Mouse (Mus musculus) neural tube, embryonic 15.5 days (tissue): ENCODE data around the gene Tmod4. TPM values are rescaled to one million over a fixed set of nuclear protein-coding genes. Genes with fewer than 3 reads are reported as not detected.
"Not testable (repeated sequence)": the region's sequence is repeated elsewhere in the genome, so short reads cannot be mapped to it uniquely, and the experiment has no call there.

Experiments
- ATAC-seq: fragments of 200-750 bp; cut with Nextera tagmentation; 2 replicates; pipeline ENCODE4 v1.8.0; 2017; ENCODE audit warnings: mild to moderate bottlenecking, moderate TSS enrichment, moderate library complexity; ENCODE audit not compliant: low FRiP score
- H3K27ac ChIP-seq: fragments of 300-500 bp; sonication (generic); replicated peaks from 2 replicates; pipeline ENCODE4 v1.5.1; 2015; ENCODE audit warnings: mild to moderate bottlenecking, inconsistent platforms
- H3K27me3 ChIP-seq: fragments of 300-500 bp; sonication (generic); replicated peaks from 2 replicates; pipeline ENCODE4 v1.6.1; 2015; ENCODE audit warnings: inconsistent platforms
- H3K36me3 ChIP-seq: fragments of 300-500 bp; sonication (generic); 2 replicates; pipeline ENCODE4 v1.6.1; 2015; ENCODE audit warnings: inconsistent platforms
- H3K4me1 ChIP-seq: fragments of 300-500 bp; sonication (generic); 2 replicates; pipeline ENCODE4 v1.6.1; 2015; ENCODE audit warnings: inconsistent platforms
- H3K4me2 ChIP-seq: fragments of 300-500 bp; sonication (generic); 2 replicates; pipeline ENCODE4 v1.6.1; 2015; ENCODE audit warnings: inconsistent platforms, mild to moderate bottlenecking, moderate library complexity
- H3K4me3 ChIP-seq: fragments of 300-500 bp; sonication (generic); replicated peaks from 2 replicates; pipeline ENCODE4 v1.5.1; 2015; ENCODE audit warnings: mild to moderate bottlenecking, inconsistent platforms
- H3K9ac ChIP-seq: fragments of 300-500 bp; sonication (generic); replicated peaks from 2 replicates; pipeline ENCODE4 v1.6.1; 2015; ENCODE audit warnings: mild to moderate bottlenecking, inconsistent platforms
- H3K9me3 ChIP-seq: fragments of 300-500 bp; sonication (generic); replicated peaks from 2 replicates; pipeline ENCODE4 v1.6.1; 2016; ENCODE audit warnings: inconsistent platforms
- WGBS: fragments of 180-500 bp; shearing (Covaris S2); methylation state at CpG from one replicate; pipeline ENCODE4 v1.1.7; 2015; ENCODE audit warnings: mixed read lengths; 5-methylcytosine and 5-hydroxymethylcytosine counted together
- polyA plus RNA-seq: library from polyadenylated mRNA; unstranded; fragments of >200 nt; fragmentation: Nextera tagmentation; extraction: Ambion mirVana; gene quantifications from 2 replicates; pipeline ENCODE4 v1.2.1, GENCODE M21; 2015

The Tmod4 gene
- 1.3 and 1.5 TPM in 2 replicates for polyA plus RNA-seq

GRCm38 (mm10) chr3:95124246-95124645 lies at the start of gene Tmod4:
Gene Tmod4 (plus strand): TSS chr3:95124476.
- 59% methylated on average over 6 of the region's 6 CpGs for WGBS
- H3K4me2 ChIP-seq = no peak within 1 kb of the TSS
- no peak within 1 kb of the TSS for H3K9ac ChIP-seq
- no peaks in the 10 kb centered on the region for H3K27me3 ChIP-seq
- H3K4me3 ChIP-seq = no peak within 1 kb of the TSS
- H3K4me1 ChIP-seq = peaks cover 12% of the 10 kb centered on the region
- H3K27ac ChIP-seq = peak within 1 kb of the TSS; percentile 60
- H3K9me3 ChIP-seq = no peaks in the 10 kb centered on the region
- ATAC-seq = no peak
- H3K36me3 ChIP-seq = peaks cover 41% of the 10 kb centered on the region

GRCm38 (mm10) chr3:95088071-95088470 lies 36.2 kb upstream of the Tmod4 start:
- ATAC-seq = no peak
- H3K9me3 ChIP-seq = no peaks in the 10 kb centered on the region
- no peaks in the 10 kb centered on the region for H3K27me3 ChIP-seq
- no peak overlapping the region for H3K4me3 ChIP-seq
- peaks cover 4% of the 10 kb centered on the region; the same call in 1 of the 2 replicates for H3K36me3 ChIP-seq
- WGBS = 100% methylated on average over 1 of the region's 1 CpGs
- H3K9ac ChIP-seq = no peak overlapping the region
- H3K4me1 ChIP-seq = no peaks in the 10 kb centered on the region
- no peak overlapping the region for H3K27ac ChIP-seq
- no peak overlapping the region for H3K4me2 ChIP-seq

- Histone ChIP-seq H3K4me3 (no peak overlapping the region), H3K9me3 (no peaks in the 10 kb centered on the region), H3K4me2 (no peak overlapping the region), H3K36me3 (peaks cover 8% of the 10 kb centered on the region; the same call in 1 of the 2 replicates), H3K9ac (no peak overlapping the region), H3K4me1 (peaks cover 24% of the 10 kb centered on the region), H3K27ac (no peak overlapping the region), H3K27me3 (no peaks in the 10 kb centered on the region)
- 59% methylated on average over 2 of the region's 2 CpGs for WGBS
- no peak for ATAC-seq
Observed at GRCm38 (mm10) chr3:95100854-95101253, 23.4 kb upstream of the Tmod4 start.

GRCm38 (mm10) chr3:95105121-95105520 lies 19.2 kb upstream of the Tmod4 start:
- H3K27ac ChIP-seq = 0 out of 2 replicates have a peak overlapping the region, but pooled peaks have one; percentile 5
- H3K9ac ChIP-seq = peak overlapping the region; percentile 95
- H3K4me3 ChIP-seq = peak overlapping the region; percentile 97
- WGBS = 63% methylated on average over 4 of the region's 4 CpGs
- H3K27me3 ChIP-seq = no peaks in the 10 kb centered on the region
- ATAC-seq = no peak
- peaks cover 25% of the 10 kb centered on the region for H3K4me1 ChIP-seq
- no peaks in the 10 kb centered on the region for H3K9me3 ChIP-seq
- H3K4me2 ChIP-seq = peak overlapping the region; percentile 77
- H3K36me3 ChIP-seq = no peaks in the 10 kb centered on the region

- 0% methylated on average over 16 of the region's 16 CpGs for WGBS
- Histone ChIP-seq H3K27me3 (no peaks in the 10 kb centered on the region), H3K4me1 (peaks cover 29% of the 10 kb centered on the region), H3K9me3 (no peaks in the 10 kb centered on the region), H3K4me3 (peak overlapping the region; percentile 97), H3K36me3 (no peaks in the 10 kb centered on the region), H3K4me2 (peak overlapping the region; percentile 77), H3K9ac (peak overlapping the region; percentile 95), H3K27ac (peak overlapping the region; percentile 90)
- no peak for ATAC-seq
Observed at GRCm38 (mm10) chr3:95105586-95106337, 18.5 kb upstream of the Tmod4 start.

- Histone ChIP-seq H3K27ac (peak within 1 kb of the TSS; percentile 90), H3K36me3 (no peaks in the 10 kb centered on the region), H3K27me3 (no peaks in the 10 kb centered on the region), H3K9me3 (no peaks in the 10 kb centered on the region), H3K4me1 (peaks cover 24% of the 10 kb centered on the region), H3K9ac (peak within 1 kb of the TSS; percentile 95), H3K4me2 (peak within 1 kb of the TSS; percentile 77), H3K4me3 (peak within 1 kb of the TSS; percentile 97)
- ATAC-seq = peak; percentile 93
- under 1% methylated on average over 51 of the region's 51 CpGs for WGBS
Observed at GRCm38 (mm10) chr3:95106338-95107117, 17.7 kb upstream of the Tmod4 start, which contains the start of gene Pip5k1a. Gene Pip5k1a (minus strand): TSS chr3:95106930.

GRCm38 (mm10) chr3:95107308-95107707 lies 17.0 kb upstream of the Tmod4 start:
- H3K4me1 ChIP-seq = peaks cover 22% of the 10 kb centered on the region
- not testable (repeated sequence) for H3K9me3 ChIP-seq, ATAC-seq, H3K36me3 ChIP-seq, H3K27me3 ChIP-seq, H3K9ac ChIP-seq
- peak overlapping the region; percentile 77 for H3K4me2 ChIP-seq
- H3K4me3 ChIP-seq = peak overlapping the region; percentile 97
- H3K27ac ChIP-seq = peak overlapping the region; percentile 75; the same call in 1 of the 2 replicates

GRCm38 (mm10) chr3:95107898-95108297 lies 16.4 kb upstream of the Tmod4 start:
- no peaks in the 10 kb centered on the region for H3K9me3 ChIP-seq
- no peaks in the 10 kb centered on the region for H3K27me3 ChIP-seq
- no peaks in the 10 kb centered on the region for H3K36me3 ChIP-seq
- WGBS = 74% methylated on average over 2 of the region's 2 CpGs
- no peak overlapping the region for H3K4me3 ChIP-seq
- H3K4me2 ChIP-seq = no peak overlapping the region
- H3K4me1 ChIP-seq = peaks cover 28% of the 10 kb centered on the region
- ATAC-seq = no peak
- no peak overlapping the region for H3K9ac ChIP-seq
- H3K27ac ChIP-seq = no peak overlapping the region

- peak within 1 kb of the TSS; percentile 87 for H3K4me3 ChIP-seq
- peak; percentile 82 for ATAC-seq
- H3K27ac ChIP-seq = peak within 1 kb of the TSS; percentile 95
- WGBS = under 1% methylated on average over 53 of the region's 54 CpGs
- peak within 1 kb of the TSS; percentile 74 for H3K9ac ChIP-seq
- peaks cover 12% of the 10 kb centered on the region for H3K36me3 ChIP-seq
- peaks cover 20% of the 10 kb centered on the region for H3K4me1 ChIP-seq
- H3K27me3 ChIP-seq = no peaks in the 10 kb centered on the region
- H3K9me3 ChIP-seq = no peaks in the 10 kb centered on the region
- H3K4me2 ChIP-seq = peak within 1 kb of the TSS; percentile 58
Observed at GRCm38 (mm10) chr3:95110911-95111726, 13.2 kb upstream of the Tmod4 start, which contains the start of gene Vps72. Gene Vps72 (plus strand): TSS chr3:95111022.

- no peak overlapping the region for H3K4me3 ChIP-seq
- no peaks in the 10 kb centered on the region for H3K27me3 ChIP-seq
- H3K27ac ChIP-seq = no peak overlapping the region
- 93% methylated on average over 1 of the region's 1 CpGs for WGBS
- H3K4me2 ChIP-seq = peak overlapping the region; percentile 58
- no peak overlapping the region; the same call in 1 of the 2 replicates for H3K9ac ChIP-seq
- no peak for ATAC-seq
- H3K36me3 ChIP-seq = peaks cover 19% of the 10 kb centered on the region
- peaks cover 20% of the 10 kb centered on the region for H3K4me1 ChIP-seq
- no peaks in the 10 kb centered on the region for H3K9me3 ChIP-seq
Observed at GRCm38 (mm10) chr3:95112760-95113159, 11.5 kb upstream of the Tmod4 start.

GRCm38 (mm10) chr3:95117751-95118150 lies 6.5 kb upstream of the Tmod4 start:
- WGBS = 66% methylated on average over 2 of the region's 2 CpGs
- no peaks in the 10 kb centered on the region for H3K27me3 ChIP-seq
- ATAC-seq = no peak

More at GRCm38 (mm10) chr3:95117751-95118150, 6.5 kb upstream of the Tmod4 start:
- H3K9ac ChIP-seq = no peak overlapping the region
- peaks cover 6% of the 10 kb centered on the region for H3K4me1 ChIP-seq
- H3K4me3 ChIP-seq = no peak overlapping the region
- no peak overlapping the region for H3K27ac ChIP-seq
- no peaks in the 10 kb centered on the region for H3K9me3 ChIP-seq
- H3K4me2 ChIP-seq = no peak overlapping the region
- H3K36me3 ChIP-seq = peaks cover 64% of the 10 kb centered on the region
